Mouse (Mus musculus) B cell, adult 62 days (primary cell): Measurements from ENCODE around the gene Galt. TPM values are rescaled to one million over a fixed set of nuclear protein-coding genes. Genes with fewer than 3 reads are reported as not detected.

ENCODE experiments used
- total RNA-seq: library from RNA; stranded (reverse); gene quantifications from 4 replicates; pipeline ENCODE4 v1.2.4, GENCODE M21; 2023

Galt gene
- 47.7 to 60.8 TPM (median 56.0 TPM) in 4 replicates for total RNA-seq

DNA sequence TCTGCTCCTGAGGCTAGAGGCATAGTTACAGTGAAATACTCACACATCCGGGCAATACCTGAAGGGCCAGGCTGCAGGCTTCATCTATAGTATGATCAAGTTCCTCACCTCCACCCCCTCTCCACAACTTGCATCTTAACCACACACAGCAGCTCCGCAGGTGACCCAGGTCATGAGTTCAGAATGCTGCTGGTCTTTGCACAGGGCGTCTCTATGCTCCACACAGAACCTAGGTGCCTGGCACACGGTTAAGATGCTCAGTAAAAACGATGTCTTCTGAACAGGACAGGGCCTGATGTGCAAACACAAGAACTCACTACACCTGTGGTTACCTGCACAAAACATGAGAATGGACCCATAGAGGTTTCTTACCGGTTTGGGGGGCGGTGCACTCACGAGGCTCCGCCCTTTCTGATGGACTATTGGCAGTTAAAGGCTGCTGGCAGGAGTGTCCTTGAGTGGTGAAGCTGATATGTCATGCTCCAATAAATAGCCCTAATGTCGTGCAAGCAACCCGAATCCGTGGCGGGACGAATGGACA is at the start of gene Galt:
Gene Galt, plus strand, starts transcription at position 432 of the 541 bp plus-strand sequence.

DNA sequence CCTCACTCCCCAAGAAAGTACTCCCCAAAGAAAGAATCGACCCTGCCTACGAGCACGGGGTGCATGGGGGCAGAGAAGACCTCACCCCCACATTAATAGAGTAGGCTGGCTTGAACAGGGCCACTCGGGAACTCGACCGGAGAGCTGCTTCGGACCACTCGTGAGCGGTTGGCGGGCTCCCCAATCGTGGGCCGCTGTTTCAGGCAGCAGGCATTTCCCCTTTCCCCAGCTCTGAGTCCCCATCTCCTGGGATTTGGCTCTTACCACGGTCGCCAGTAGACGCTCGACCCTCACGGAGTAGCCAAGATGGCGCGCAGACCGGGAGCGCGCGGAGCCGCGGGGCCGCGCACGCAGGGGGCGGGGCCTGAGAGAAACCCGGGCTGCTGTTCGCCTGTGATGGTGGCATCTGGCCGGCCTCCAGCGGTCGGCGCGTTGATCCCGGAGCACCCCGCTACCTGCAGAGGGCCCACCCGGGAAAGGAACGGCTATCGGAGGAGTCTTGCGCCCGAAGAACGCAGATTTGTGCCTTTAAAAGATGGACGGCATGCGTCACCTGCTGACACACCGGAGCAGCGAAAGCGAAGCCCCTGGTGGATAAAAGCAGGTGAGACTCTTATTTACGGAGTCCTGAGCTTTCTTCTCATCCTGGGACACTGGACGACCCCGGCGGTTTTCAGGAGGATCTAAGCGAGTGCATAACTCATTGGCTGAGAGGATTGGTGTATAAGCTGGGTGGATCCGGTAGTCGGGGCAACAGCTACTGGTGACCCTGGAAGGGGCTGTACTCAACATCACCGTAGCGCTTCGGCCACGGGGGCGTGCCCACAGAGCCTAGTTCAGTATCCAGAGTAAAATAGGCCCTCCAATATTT is 41.6 kb upstream of the Galt start, which contains the start of gene Rpp25l:
Gene Rpp25l, minus strand, starts transcription at position 338 of the 871 bp plus-strand sequence.

GRCm38 (mm10) chr4:41722918-41723351 is 32.1 kb upstream of the Galt start, which contains the start of gene Dctn3:
Gene Dctn3, minus strand, starts transcription at chr4:41723170.

DNA sequence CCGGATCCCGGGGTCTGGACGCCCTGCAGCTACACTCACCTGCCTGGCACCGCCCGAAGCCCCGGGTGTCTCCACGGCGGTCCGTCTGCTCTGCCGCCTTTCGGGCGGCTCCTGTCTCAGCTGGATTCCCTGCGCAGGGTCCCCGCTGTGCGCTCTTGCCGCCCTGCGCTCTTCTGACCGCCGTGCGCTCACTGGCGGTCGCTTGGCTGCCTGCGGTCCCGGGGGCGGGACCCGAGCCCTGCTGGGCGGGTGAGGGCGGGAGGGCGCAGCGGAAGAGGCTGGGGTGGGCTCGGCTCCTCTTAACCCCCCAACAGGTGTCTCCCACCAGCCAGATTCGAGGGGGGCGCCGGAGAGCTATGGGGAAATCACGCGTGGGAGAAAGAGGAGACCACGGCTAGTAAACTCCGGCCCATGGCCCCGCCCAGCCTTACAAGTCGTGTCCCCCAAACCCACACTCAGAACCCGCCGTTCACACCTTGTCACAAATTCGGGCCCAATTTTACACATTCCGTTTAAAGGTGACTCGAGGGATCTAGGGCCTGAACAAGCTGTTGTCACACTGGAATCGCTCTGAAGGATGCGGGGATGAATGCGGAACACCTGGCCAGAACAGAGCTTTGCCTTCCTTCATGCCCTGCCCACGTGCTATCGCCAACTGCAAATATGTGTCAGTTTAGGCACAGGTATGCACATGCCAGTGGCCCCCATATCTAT is 23.8 kb upstream of the Galt start, which contains the start of gene Arid3c:
Gene Arid3c, minus strand, starts transcription at position 91 of the 714 bp plus-strand sequence.

GRCm38 (mm10) chr4:41755338-41756305 is 594 bp downstream of the Galt start, which contains the start of gene Sigmar1:
Gene Sigmar1, minus strand, starts transcription at chr4:41756157.

GRCm38 (mm10) chr4:41774002-41774401 is 19.0 kb downstream of the Galt start, which contains the start of gene Ccl27a:
Gene Ccl27a, minus strand, starts transcription at chr4:41774247.

Other genes with a start within 250 kb of the Galt start
- not detected in 4 replicates for gene 1110017D15Rik, start 237.9 kb upstream of the Galt start, total RNA-seq
- 9.9 to 18.5 TPM (median 12.2 TPM) in 4 replicates for gene Fam219a, start 185.7 kb upstream of the Galt start, total RNA-seq
- gene Dnaic1, start 185.5 kb upstream of the Galt start, total RNA-seq: not detected in 4 replicates
- not detected in 4 replicates for gene Enho, start 114.9 kb upstream of the Galt start, total RNA-seq
- 0.91 TPM in 1 of 4 replicates, not detected in the others for gene Cntfr, start 58.1 kb upstream of the Galt start, total RNA-seq
- gene Il11ra1, start 55.2 kb upstream of the Galt start, total RNA-seq: 11.5 to 22.2 TPM (median 15.4 TPM) in 4 replicates
- 26.3 to 37.7 TPM (median 33.0 TPM) in 4 replicates for gene Rpp25l, start 41.7 kb upstream of the Galt start, total RNA-seq
- gene Dctn3, start 32.1 kb upstream of the Galt start, total RNA-seq: 59.8 to 70.4 TPM (median 62.9 TPM) in 4 replicates
- gene Arid3c, start 24.1 kb upstream of the Galt start, total RNA-seq: not detected in 4 replicates
- 18.1 to 24.9 TPM (median 18.9 TPM) in 4 replicates for gene Sigmar1, start 929 bp downstream of the Galt start, total RNA-seq
- gene Ccl27a, start 19.0 kb downstream of the Galt start, total RNA-seq: 11.6 to 19.3 TPM (median 15.5 TPM) in 4 replicates
- not detected in 4 replicates for gene Gm21541, start 148.4 kb downstream of the Galt start, total RNA-seq
- gene Gm20878, start 186.3 kb downstream of the Galt start, total RNA-seq: 0.86 to 3.6 TPM (median 2.4 TPM) in 4 replicates
- not detected in 4 replicates for gene Fam205a4, start 210.8 kb downstream of the Galt start, total RNA-seq